8 mouse cellular contexts compared by ENCODE assay signal in genomic region chr4:108848505-108848848, GRCm38 (mm10). TPM values are rescaled to one million over a fixed set of nuclear protein-coding genes. Genes with fewer than 3 reads are reported as not detected.
DNase-seq lines count a peak whose midpoint lies in the region; ATAC-seq and TF ChIP-seq lines count a peak whose summit lies in the region.

TSS of gene A730015C16Rik (minus strand) at chr4:108848619.

- H3K4me3 ChIP-seq in lung, embryonic 15.5 days, result peak within 1 kb of the TSS; percentile 95
- peak within 1 kb of the TSS; percentile 94 for H3K4me3 ChIP-seq in embryonic facial prominence, embryonic 15.5 days (replicated peaks)
- H3K4me3 ChIP-seq in hindbrain, postnatal 0 days (ENCODE audit: low read length), result peak within 1 kb of the TSS; percentile 88

- no peaks in the 10 kb centered on the region for H3K9me3 ChIP-seq in lung, embryonic 15.5 days
- no peaks in the 10 kb centered on the region for H3K9me3 ChIP-seq in embryonic facial prominence, embryonic 15.5 days (replicated peaks)
- H3K9me3 ChIP-seq in hindbrain, postnatal 0 days (ENCODE audit: low read length), result no peaks in the 10 kb centered on the region

- H3K4me2 ChIP-seq in lung, embryonic 15.5 days, result peak within 1 kb of the TSS; percentile 89
- H3K4me2 ChIP-seq in embryonic facial prominence, embryonic 15.5 days (replicated peaks), result peak within 1 kb of the TSS; percentile 88
- H3K4me2 ChIP-seq in hindbrain, postnatal 0 days (ENCODE audit: low read depth, low read length), result peak within 1 kb of the TSS; percentile 93

- H3K36me3 ChIP-seq in lung, embryonic 15.5 days, result peaks cover 10% of the 10 kb centered on the region; the same call in 1 of the 2 replicates
- peaks cover 5% of the 10 kb centered on the region for H3K36me3 ChIP-seq in embryonic facial prominence, embryonic 15.5 days
- H3K36me3 ChIP-seq in hindbrain, postnatal 0 days (ENCODE audit: insufficient read depth, low read length), result no peaks in the 10 kb centered on the region

- peaks cover 37% of the 10 kb centered on the region for H3K4me1 ChIP-seq in lung, embryonic 15.5 days
- H3K4me1 ChIP-seq in embryonic facial prominence, embryonic 15.5 days, result peaks cover 12% of the 10 kb centered on the region
- peaks cover 12% of the 10 kb centered on the region for H3K4me1 ChIP-seq in hindbrain, postnatal 0 days (ENCODE audit: insufficient read depth, low read length)

- 6% methylated on average over 20 of the region's 20 CpGs for WGBS in lung, embryonic 15.5 days
- 9% methylated on average over 20 of the region's 20 CpGs for WGBS in embryonic facial prominence, embryonic 15.5 days
- 9% methylated on average over 20 of the region's 20 CpGs for WGBS in hindbrain, postnatal 0 days

- H3K9ac ChIP-seq in lung, embryonic 15.5 days, result peak within 1 kb of the TSS; percentile 77
- peak within 1 kb of the TSS; percentile 62 for H3K9ac ChIP-seq in embryonic facial prominence, embryonic 15.5 days
- peak within 1 kb of the TSS; percentile 82 for H3K9ac ChIP-seq in hindbrain, postnatal 0 days (replicated peaks; ENCODE audit: low read length)

- no peak for ATAC-seq in lung, embryonic 15.5 days (ENCODE audit: borderline replicate concordance, extremely low read depth, low FRiP score, low TSS enrichment)
- peak; percentile 14; the same call in 1 of the 2 replicates for ATAC-seq in embryonic facial prominence, embryonic 15.5 days (ENCODE audit: insufficient number of reproducible peaks, low FRiP score, low TSS enrichment, low read depth)
- ATAC-seq in hindbrain, postnatal 0 days, result peak; percentile 54

- peak; percentile 24 for DNase-seq in adrenal gland, postnatal 25 days
- DNase-seq in adrenal gland, postnatal 10 days, result no peak
- no peak for DNase-seq in lung, postnatal 4 days
- peak; percentile 48 for DNase-seq in hindbrain, postnatal 0 days (ENCODE audit: low spot score)
- DNase-seq in mesoderm, embryonic 11.5 days (ENCODE audit: low read depth, low spot score), result peak; percentile 19
- DNase-seq in thymus, postnatal 4 days, result peak; percentile 51

- peak within 1 kb of the TSS; percentile 95 for H3K27ac ChIP-seq in lung, embryonic 15.5 days
- H3K27ac ChIP-seq in embryonic facial prominence, embryonic 15.5 days (replicated peaks), result peak within 1 kb of the TSS; percentile 92
- H3K27ac ChIP-seq in hindbrain, postnatal 0 days, result peak within 1 kb of the TSS; percentile 90

- no peaks in the 10 kb centered on the region for H3K27me3 ChIP-seq in lung, embryonic 15.5 days
- H3K27me3 ChIP-seq in embryonic facial prominence, embryonic 15.5 days, result no peaks in the 10 kb centered on the region
- no peaks in the 10 kb centered on the region for H3K27me3 ChIP-seq in hindbrain, postnatal 0 days (ENCODE audit: insufficient read depth, low read length)

- TF ChIP-seq CTCF in hindbrain, postnatal 0 days (IDR thresholded peaks at IDR 0.05; ENCODE audit: low read depth), result no peak

RNA-seq across cellular contexts. Expression of gene A730015C16Rik, which starts in this region (rescaled TPM):
- not detected in 2 replicates for total RNA-seq in adrenal gland, postnatal 25 days (2021)
- not detected for total RNA-seq in adrenal gland, postnatal 10 days (2021)
- polyA plus RNA-seq in lung, embryonic 15.5 days (2015; fragmentation: Nextera tagmentation; extraction: Ambion mirVana), result 1.7 and 2.3 TPM in 2 replicates
- 0.83 and 1.6 TPM in 2 replicates for polyA plus RNA-seq in embryonic facial prominence, embryonic 15.5 days (2015; fragmentation: Nextera tagmentation; extraction: Ambion mirVana)
- 1.4 TPM in 1 of 2 replicates, not detected in the other for total RNA-seq in hindbrain, postnatal 0 days (2014; rRNA removed)
- polyA plus RNA-seq in hindbrain, postnatal 0 days (2015; fragmentation: Nextera tagmentation; extraction: Ambion mirVana), result 1.2 and 1.6 TPM in 2 replicates

Comparison
In these comparisons a context has a peak if more than half of its experiments do, and no peak if none do; other contexts are left out.
1. Peak in DNase-seq in adrenal gland, postnatal 25 days; RNA of the gene not detected or under 1 TPM.
2. DNase-seq: peak in hindbrain, postnatal 0 days (single experiment), mesoderm, embryonic 11.5 days (single experiment) and thymus, postnatal 4 days (single experiment); none in adrenal gland, postnatal 10 days (single experiment) and lung, postnatal 4 days (0 of 2).
3. Peak in every context shown above with its lines, with median percentiles within 50 percentile points of each other: H3K27ac ChIP-seq, H3K4me2 ChIP-seq, H3K4me3 ChIP-seq and H3K9ac ChIP-seq.